Mouse (Mus musculus) central nervous system, embryonic 11.5 days (tissue): ENCODE data around the gene Osbp2. TPM values are rescaled to one million over a fixed set of nuclear protein-coding genes. Genes with fewer than 3 reads are reported as not detected.

ENCODE experiments used
- polyA plus RNA-seq: library from polyadenylated mRNA; depleted of rRNA; stranded (reverse); fragments of >200 nt; gene quantifications from 2 replicates; pipeline ENCODE4 v1.2.3, GENCODE M21; 2012; rRNA removed

Osbp2 gene
- 2.0 and 3.8 TPM in 2 replicates for polyA plus RNA-seq

DNA sequence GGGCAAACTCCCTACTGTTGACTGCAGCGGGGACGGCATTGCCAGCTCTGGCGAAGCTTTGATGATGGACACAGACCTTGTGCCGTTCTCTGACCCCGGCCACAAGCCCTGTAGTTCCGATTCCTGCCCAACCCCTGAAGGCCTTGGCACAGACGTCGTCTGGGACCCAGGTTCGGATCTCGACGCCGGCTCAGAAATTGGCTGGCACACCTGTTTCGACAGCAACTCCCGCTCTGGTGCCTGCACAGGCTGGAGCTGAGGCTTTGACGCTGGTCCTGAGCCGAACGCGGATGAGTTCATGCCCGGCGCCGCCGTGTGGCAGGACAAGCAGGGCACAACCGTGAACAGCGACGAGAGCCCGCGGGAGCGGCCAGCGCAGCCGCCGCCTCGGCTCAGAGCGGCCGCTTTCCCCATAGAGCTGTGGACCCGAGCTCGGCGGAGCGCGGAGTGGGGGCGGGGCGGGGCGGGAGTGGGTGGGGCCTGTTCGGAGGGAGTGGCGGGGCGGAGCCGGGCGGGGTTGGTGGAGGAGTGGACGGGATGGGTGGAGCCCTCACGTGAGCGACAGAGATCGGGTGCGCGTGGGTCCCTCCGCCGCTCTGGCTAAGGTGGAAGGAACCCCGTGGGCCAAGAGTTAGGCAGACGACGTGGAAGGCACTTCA is at the start of gene Osbp2:
TSS of gene Osbp2 (minus strand) at position 450 of the 659 bp plus-strand sequence.

GRCm38 (mm10) chr11:3894406-3895281 is 30.9 kb upstream of the Osbp2 start, which contains the start of the genes 4921536K21Rik and Dusp18:
4921536K21Rik (minus strand) TSS chr11:3895098.
Dusp18 (plus strand) TSS chr11:3895240.

Other genes starting within 250 kb of the Osbp2 start
- gene Morc2a, start 214.7 kb downstream of the Osbp2 start, polyA plus RNA-seq, result 44.3 and 44.8 TPM in 2 replicates
- 0.95 and 1.1 TPM in 2 replicates for gene 4921536K21Rik, start 31.2 kb upstream of the Osbp2 start, polyA plus RNA-seq
- 7.7 and 11.4 TPM in 2 replicates for gene Dusp18, start 31.3 kb upstream of the Osbp2 start, polyA plus RNA-seq
- 3.5 and 3.8 TPM in 2 replicates for gene Slc35e4, start 50.8 kb upstream of the Osbp2 start, polyA plus RNA-seq
- gene Tcn2, start 68.3 kb upstream of the Osbp2 start, polyA plus RNA-seq, result 15.7 and 28.7 TPM in 2 replicates
- gene Pes1, start 100.1 kb upstream of the Osbp2 start, polyA plus RNA-seq, result 74.4 and 90.3 TPM in 2 replicates
- not detected in 2 replicates for gene 4930556J24Rik, start 112.9 kb upstream of the Osbp2 start, polyA plus RNA-seq
- gene Gal3st1, start 119.7 kb upstream of the Osbp2 start, polyA plus RNA-seq, result 0.41 and 1.8 TPM in 2 replicates
- gene Sec14l4, start 167.6 kb upstream of the Osbp2 start, polyA plus RNA-seq, result 0.06 and 0.17 TPM in 2 replicates
- gene Sec14l3, start 200.9 kb upstream of the Osbp2 start, polyA plus RNA-seq, result 0.18 TPM in 1 of 2 replicates, not detected in the other
- 5.8 and 6.3 TPM in 2 replicates for gene Mtfp1, start 231.5 kb upstream of the Osbp2 start, polyA plus RNA-seq